Mouse (Mus musculus) embryonic stem cell, embryonic (primary cell): Measurements from ENCODE around the gene Hist1h4f.
"Not testable (repeated sequence)": the region's sequence is repeated elsewhere in the genome, so short reads cannot be mapped to it uniquely, and the experiment has no call there.

Experiments
- CTCF ChIA-PET, 4 experiments: fragments of 300-600 bp in 2 of 4; fragments of 350-600 bp in 2 of 4; sonication (Branson Sonifier 250); formaldehyde crosslinking; loops; one replicate each; lab custom pipeline; 2022; ENCODE audit warnings: inconsistent platforms in 2 of 4; lab: Charles Lee
- POLR2A ChIA-PET, 4 experiments: fragments of 300-600 bp in 2 of 4; fragments of 350-600 bp in 2 of 4; sonication (Branson Sonifier 250); formaldehyde crosslinking; loops; one replicate each; lab custom pipeline; 2022; ENCODE audit warnings: antibody characterized with exemption in 4 of 4, inconsistent platforms in 1 of 4; lab: Charles Lee

Hist1h4f gene

GRCm38 (mm10) chr13:23535137-23536075 is 16.0 kb downstream of the Hist1h4f start, which contains the start of gene Hist1h3g:
Hist1h3g (plus strand) TSS chr13:23535422.
- CTCF ChIA-PET: not testable (repeated sequence)
- POLR2A ChIA-PET: interaction anchor here (0.5 to 24.7 kb wide), 57 partner anchors 9 to 1492 kb away, joined by 3 to 692 read pairs (median 8); partner anchors contain the start of genes Hist1h4f (in 4 of the 4), Hist1h2ae (in 3 of the 4), Hist1h2bg (in 3 of the 4) and Hist1h2bj (in 3 of the 4)

DNA sequence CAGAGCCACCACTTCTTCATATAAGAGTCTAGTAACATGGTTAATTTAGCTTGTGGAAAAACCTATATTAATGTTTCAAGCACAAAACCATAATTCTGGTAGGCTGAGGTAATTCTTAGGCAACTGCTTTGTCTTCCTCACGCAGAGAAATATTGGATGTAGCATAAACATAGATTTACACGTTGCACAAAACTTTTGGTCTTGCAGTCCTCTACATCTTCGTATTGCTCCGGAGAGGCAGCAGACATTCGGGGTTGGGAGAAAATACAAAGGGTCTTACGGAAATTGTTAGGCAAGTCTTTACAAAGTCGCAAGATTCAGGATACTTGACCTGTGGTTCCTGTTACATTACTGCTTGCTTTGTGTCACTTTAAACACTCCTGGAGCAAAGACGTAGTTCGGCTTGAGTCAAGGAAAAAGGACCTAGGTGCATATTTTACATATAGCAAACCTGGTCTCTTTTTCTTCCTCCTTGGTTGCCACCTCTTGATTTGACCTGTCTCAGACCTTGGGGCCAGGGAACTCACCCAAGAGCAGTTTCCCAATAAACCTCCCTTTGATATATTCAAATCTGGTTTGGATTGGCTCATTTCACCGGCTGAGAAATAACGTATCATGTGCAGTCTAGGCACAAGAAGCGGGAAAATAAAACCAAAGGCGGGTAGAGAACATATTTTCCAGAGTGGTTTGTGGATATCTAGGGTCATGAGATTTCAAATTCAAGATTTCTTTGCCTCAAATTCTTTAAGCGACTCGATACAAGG is 16.9 kb downstream of the Hist1h4f start:
- ChIA-PET POLR2A (interaction anchor here (0.5 to 24.7 kb wide), 102 partner anchors 7 to 1824 kb away, joined by 3 to 692 read pairs (median 6); partner anchors contain the start of genes Hist1h4f (in 4 of the 4), Hist1h1a (in 3 of the 4), Hist1h2ac (in 3 of the 4) and Hist1h2ae (in 3 of the 4)), CTCF (interaction anchor here in 2 of 4 experiments (0.6 to 0.7 kb wide), 2 partner anchors 37 to 133 kb away, joined by 3 read pairs; partner anchors contain the start of genes Hist1h2ae (in 1 of the 2) and Hist1h2bg (in 1 of the 2))

DNA sequence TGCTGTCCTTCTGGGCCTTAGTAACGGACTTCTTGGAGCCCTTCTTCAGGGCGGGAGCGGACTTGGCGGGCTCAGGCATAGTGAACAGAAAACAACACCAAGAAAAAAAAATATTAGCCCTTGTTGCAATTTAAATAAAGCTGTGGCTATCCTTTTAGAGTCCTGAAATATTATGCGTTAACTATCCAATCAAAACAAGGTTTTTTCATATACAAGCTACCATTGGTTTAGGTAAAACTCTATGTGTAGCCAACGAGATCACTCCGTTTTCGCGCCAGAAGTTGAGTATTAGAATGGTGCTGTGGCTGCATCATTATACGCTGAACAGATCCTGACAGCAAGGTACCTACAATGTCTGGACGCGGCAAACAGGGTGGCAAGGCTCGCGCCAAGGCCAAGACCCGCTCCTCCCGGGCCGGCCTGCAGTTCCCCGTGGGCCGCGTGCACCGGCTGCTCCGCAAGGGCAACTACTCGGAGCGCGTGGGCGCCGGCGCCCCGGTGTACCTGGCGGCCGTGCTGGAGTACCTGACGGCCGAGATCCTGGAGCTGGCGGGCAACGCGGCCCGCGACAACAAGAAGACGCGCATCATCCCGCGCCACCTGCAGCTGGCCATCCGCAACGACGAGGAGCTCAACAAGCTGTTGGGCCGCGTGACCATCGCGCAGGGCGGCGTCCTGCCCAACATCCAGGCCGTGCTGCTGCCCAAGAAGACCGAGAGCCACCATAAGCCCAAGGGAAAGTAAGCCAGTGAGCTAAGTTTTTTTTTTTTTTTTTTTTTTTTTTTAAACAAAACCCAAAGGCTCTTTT is 17.7 kb downstream of the Hist1h4f start, which contains the start of gene Hist1h2af:
Hist1h2af (plus strand) TSS at position 347 of the 808 bp plus-strand sequence.
- POLR2A ChIA-PET: interaction anchor here (0.5 to 24.7 kb wide), 129 partner anchors 8 to 1823 kb away, joined by 3 to 692 read pairs (median 6); partner anchors contain the start of genes Hist1h4d (in 4 of the 4), Hist1h4f (in 4 of the 4), Hist1h1a (in 3 of the 4) and Hist1h1d (in 3 of the 4)

DNA sequence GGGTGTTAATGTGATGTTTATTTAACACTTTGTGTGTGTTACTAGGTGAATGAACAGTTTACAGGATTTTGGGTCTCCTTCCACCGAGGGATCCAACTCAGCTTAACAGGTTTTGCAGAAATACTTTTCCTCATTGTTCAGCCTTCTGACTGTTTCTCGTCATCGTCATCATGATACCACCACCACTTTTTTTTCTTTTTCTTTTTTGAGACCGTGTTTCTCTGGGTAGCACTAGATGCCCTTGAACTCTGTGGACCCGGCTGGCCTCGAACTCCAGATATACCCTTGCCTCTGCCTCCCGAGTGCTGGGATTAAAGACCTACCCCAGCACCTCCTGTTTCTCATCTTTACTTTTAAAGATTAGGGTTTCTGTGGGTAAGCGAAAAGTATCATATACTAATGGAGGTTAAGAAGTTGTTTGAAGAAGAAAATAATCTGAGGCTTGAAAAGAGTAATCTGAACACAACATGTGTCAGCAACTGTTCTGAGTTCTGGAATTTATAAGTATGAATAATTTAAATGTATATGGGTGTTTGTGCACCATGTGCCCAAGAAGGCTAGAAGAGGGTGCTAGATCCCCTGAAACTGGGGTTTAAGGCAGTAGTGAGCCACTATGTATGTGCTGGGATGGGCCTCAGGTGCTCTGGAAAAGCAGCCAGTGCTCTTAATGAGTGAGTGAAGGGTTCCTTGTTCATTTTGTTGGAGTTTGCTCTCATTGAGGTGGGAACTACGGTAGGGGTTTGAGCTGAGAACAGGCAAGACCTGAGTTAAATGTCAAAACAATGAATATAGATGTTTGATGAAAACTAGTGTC is 19.0 kb downstream of the Hist1h4f start:
- POLR2A ChIA-PET: interaction anchor here (0.7 to 24.7 kb wide), 55 partner anchors 9 to 234 kb away, joined by 3 to 692 read pairs (median 16); partner anchors contain the start of genes Hist1h4f (in 4 of the 4), Hist1h2ad (in 3 of the 4), Hist1h2ae (in 3 of the 4) and Hist1h2bf (in 3 of the 4)
- CTCF ChIA-PET: no interaction called here

More for the DNA sequence above, 17.7 kb downstream of the Hist1h4f start, which contains the start of gene Hist1h2af:
- CTCF ChIA-PET: interaction anchor here in 2 of 4 experiments (0.6 to 1.1 kb wide), 3 partner anchors 9 to 132 kb away, joined by 3 read pairs; partner anchors contain the start of genes Hist1h2ae (in 1 of the 2), Hist1h2bg (in 1 of the 2) and Hist1h2bh (in 1 of the 2)

- ChIA-PET CTCF (interaction anchor here in 1 of 4 experiments (2.4 kb wide), 1 partner anchor 130 kb away, joined by 11 read pairs; no protein-coding TSS in a partner anchor), POLR2A (interaction anchor here (0.5 to 24.7 kb wide), 164 partner anchors 8 to 1814 kb away, joined by 3 to 692 read pairs (median 5); partner anchors contain the start of genes Hist1h4d (in 4 of the 4), Hist1h2ac (in 3 of the 4), Hist1h2ae (in 3 of the 4) and Hist1h2ag (in 3 of the 4))
These were observed 20.3 kb downstream of the Hist1h4f start, which contains the start of gene Hist1h4h for GRCm38 (mm10) chr13:23530901-23531875. Hist1h4h (plus strand) TSS chr13:23531050.

DNA sequence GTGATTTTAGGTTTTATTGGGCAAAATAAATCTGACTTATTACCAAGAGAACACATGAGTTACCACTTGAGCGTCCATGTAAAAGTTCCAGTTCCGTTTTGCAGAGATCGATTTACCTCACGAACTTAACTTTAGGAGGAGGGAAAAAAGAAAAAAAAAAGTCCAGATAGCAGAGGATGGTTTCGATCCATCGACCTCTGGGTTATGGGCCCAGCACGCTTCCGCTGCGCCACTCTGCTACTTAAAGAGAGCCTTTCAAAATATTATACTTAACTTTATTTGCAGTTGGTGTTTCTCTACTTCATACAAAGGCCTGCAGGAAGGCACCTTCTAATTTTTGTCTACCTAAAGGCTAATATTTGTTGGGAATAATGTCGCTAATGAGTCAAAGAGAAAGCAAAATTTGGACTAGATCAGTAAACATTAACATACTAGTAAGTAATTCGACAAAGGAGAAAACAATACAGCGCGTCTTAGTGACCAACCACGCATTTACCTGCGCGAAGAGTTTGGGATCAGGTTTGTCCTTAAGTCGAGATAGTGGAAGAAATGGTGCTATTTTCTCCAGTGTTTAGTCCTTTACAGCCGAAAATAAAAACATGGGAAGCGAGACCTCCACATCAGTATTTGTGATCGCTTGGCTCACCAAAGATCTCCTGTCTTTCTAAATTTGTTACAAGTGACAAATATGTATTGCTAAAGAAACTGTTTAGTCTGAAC is 21.1 kb downstream of the Hist1h4f start:
- POLR2A ChIA-PET: interaction anchor here (0.5 to 24.7 kb wide), 158 partner anchors 8 to 1813 kb away, joined by 3 to 692 read pairs (median 5); partner anchors contain the start of genes Hist1h4d (in 4 of the 4), Hist1h2ac (in 3 of the 4), Hist1h2ae (in 3 of the 4) and Hist1h2ag (in 3 of the 4)
- CTCF ChIA-PET: interaction anchor here in 1 of 4 experiments (2.4 kb wide), 1 partner anchor 129 kb away, joined by 11 read pairs; no protein-coding TSS in a partner anchor

DNA sequence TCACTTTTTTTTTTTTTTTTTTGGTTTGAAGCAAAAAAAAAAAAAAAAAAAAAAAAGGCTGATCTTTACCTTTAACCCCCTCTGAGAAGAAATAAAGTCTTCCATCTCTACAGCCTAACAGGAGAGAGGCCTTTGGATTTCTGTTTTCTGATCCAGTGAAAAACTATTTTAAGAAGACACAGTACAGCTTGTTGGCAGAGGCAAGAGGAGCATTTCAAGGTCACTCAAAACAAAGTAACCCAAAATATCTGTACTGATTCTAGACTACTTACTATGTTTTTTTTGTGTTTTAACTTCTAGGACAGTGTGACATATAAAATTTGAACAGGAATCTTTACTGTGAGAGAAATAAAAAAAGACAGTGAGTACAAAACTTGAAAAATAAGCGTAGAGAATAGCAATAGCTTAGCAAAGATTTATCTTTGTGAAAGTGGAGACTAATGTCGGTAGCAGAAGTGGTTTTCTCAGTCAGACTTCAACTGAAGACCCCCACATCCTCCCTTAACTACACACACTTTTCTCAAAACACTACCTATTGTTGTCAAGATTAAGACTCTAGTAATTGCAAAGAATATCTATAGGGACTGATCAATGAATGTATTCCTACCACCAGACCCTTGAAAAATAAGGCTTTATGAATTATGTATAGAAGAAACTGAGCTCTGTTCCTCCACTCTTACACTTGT is 21.8 kb downstream of the Hist1h4f start:
- POLR2A ChIA-PET: interaction anchor here (0.5 to 24.7 kb wide), 77 partner anchors 12 to 1611 kb away, joined by 3 to 692 read pairs (median 9); partner anchors contain the start of genes Hist1h4f (in 3 of the 4), Abt1 (in 2 of the 4), Hist1h1d (in 2 of the 4) and Hist1h2ac (in 2 of the 4)

DNA sequence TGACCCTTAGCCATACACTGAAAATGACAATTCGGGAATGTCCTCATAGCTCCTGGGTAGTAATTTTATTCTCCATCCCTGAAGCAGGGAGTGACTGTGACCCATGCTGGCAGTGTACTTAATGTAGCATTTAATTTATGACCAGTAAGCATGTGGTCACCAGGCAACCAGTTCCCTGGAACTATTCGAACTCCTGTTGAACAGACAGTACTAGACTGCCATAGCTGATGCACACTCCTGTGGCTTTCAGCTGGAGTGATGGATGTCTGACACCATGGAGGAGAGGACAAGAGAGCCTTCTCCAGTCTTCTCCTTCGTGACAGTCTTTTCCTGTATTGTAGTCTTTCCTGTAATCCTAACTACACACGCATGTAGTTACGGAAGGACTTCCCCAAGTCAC is 22.4 kb downstream of the Hist1h4f start:
- CTCF ChIA-PET: interaction anchor here in 2 of 4 experiments (0.6 to 2.4 kb wide), 3 partner anchors 69 to 128 kb away, joined by 4 to 11 read pairs (median 6); no protein-coding TSS in a partner anchor
- POLR2A ChIA-PET: interaction anchor here (0.5 to 24.7 kb wide), 42 partner anchors 12 to 1610 kb away, joined by 3 to 692 read pairs (median 9); partner anchors contain the start of genes Abt1 (in 2 of the 4), Hist1h1d (in 2 of the 4), Hist1h2ae (in 2 of the 4) and Hist1h2bg (in 2 of the 4)

More for the DNA sequence above, 21.8 kb downstream of the Hist1h4f start:
- CTCF ChIA-PET: interaction anchor here in 2 of 4 experiments (0.6 to 2.4 kb wide), 2 partner anchors 69 to 128 kb away, joined by 6 to 11 read pairs; no protein-coding TSS in a partner anchor

- POLR2A ChIA-PET: interaction anchor here in 3 of 4 experiments (0.8 to 24.7 kb wide), 20 partner anchors 8 to 158 kb away, joined by 3 to 692 read pairs (median 8); partner anchors contain the start of genes Hist1h1d (in 2 of the 3), Hist1h4f (in 2 of the 3), Abt1 (in 1 of the 3) and Hist1h2ac (in 1 of the 3)
- CTCF ChIA-PET: interaction anchor here in 2 of 4 experiments (1.1 to 3.3 kb wide), 4 partner anchors 84 to 125 kb away, joined by 3 to 37 read pairs (median 6); no protein-coding TSS in a partner anchor
These were observed 25.1 kb downstream of the Hist1h4f start for GRCm38 (mm10) chr13:23526312-23526711.

GRCm38 (mm10) chr13:23525901-23526300 is 25.5 kb downstream of the Hist1h4f start:
- ChIA-PET POLR2A (interaction anchor here in 3 of 4 experiments (0.6 to 24.7 kb wide), 20 partner anchors 8 to 158 kb away, joined by 3 to 692 read pairs (median 9); partner anchors contain the start of genes Abt1 (in 2 of the 3), Hist1h1d (in 2 of the 3), Hist1h4f (in 2 of the 3) and Hist1h2ac (in 1 of the 3)), CTCF (interaction anchor here in 3 of 4 experiments (0.6 to 3.3 kb wide), 7 partner anchors 84 to 1641 kb away, joined by 3 to 37 read pairs (median 3); partner anchors contain the start of gene Abt1 (in 1 of the 3))

DNA sequence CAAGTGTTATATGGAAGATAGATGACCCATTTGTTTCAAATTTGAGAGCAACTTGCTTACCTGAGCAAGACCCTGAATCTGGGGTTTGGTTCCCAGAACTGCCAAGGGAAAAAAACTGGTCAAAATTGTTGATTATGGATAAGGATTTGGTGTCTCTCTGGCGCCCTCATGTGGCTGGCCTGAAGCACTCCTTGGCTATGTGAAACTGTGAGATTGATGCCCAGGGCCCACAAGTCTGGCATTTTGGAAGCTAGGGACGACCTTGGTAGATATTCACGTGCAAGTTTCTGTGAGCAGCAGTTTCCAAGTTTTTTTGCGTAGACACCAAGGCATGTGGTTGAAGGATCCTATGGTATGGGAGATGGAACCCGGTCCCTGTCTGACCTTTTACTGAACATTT is 26.8 kb downstream of the Hist1h4f start:
- ChIA-PET CTCF (interaction anchor here (0.5 to 3.3 kb wide), 23 partner anchors 19 to 1609 kb away, joined by 3 to 37 read pairs (median 5); partner anchors contain the start of gene Abt1 (in 2 of the 4)), POLR2A (interaction anchor here (0.6 to 24.7 kb wide), 28 partner anchors 9 to 215 kb away, joined by 3 to 692 read pairs (median 4); partner anchors contain the start of genes Abt1 (in 2 of the 4), Hist1h1d (in 2 of the 4), Hist1h2af (in 2 of the 4) and Hist1h2bg (in 2 of the 4))

- POLR2A ChIA-PET: interaction anchor here in 3 of 4 experiments (1.0 to 24.7 kb wide), 3 partner anchors 29 to 100 kb away, joined by 5 to 639 read pairs (median 6); partner anchors contain the start of genes Hist1h1d (in 1 of the 3) and Hist1h4f (in 1 of the 3)
These were observed 27.5 kb downstream of the Hist1h4f start for GRCm38 (mm10) chr13:23523976-23524375.

More at GRCm38 (mm10) chr13:23523976-23524375, 27.5 kb downstream of the Hist1h4f start:
- CTCF ChIA-PET: interaction anchor here in 1 of 4 experiments (1.0 kb wide), 1 partner anchor 99 kb away, joined by 6 read pairs; no protein-coding TSS in a partner anchor
